Mouse (Mus musculus) embryonic fibroblast, embryonic 13.5 days (primary cell): ENCODE measurements around the gene Trappc10.

Source experiments
- CTCF ChIP-seq: IDR thresholded peaks from 2 replicates; pipeline ENCODE4 v1.5.1; 2011; ENCODE audit warnings: mild to moderate bottlenecking, control low read depth, low read length, moderate library complexity, borderline replicate concordance; ENCODE audit not compliant: insufficient read depth
- POLR2A ChIP-seq: IDR thresholded peaks from 2 replicates; pipeline ENCODE4 v1.6.1; 2011; ENCODE audit warnings: low read depth, mild to moderate bottlenecking, control low read depth, low read length, moderate library complexity

DNA sequence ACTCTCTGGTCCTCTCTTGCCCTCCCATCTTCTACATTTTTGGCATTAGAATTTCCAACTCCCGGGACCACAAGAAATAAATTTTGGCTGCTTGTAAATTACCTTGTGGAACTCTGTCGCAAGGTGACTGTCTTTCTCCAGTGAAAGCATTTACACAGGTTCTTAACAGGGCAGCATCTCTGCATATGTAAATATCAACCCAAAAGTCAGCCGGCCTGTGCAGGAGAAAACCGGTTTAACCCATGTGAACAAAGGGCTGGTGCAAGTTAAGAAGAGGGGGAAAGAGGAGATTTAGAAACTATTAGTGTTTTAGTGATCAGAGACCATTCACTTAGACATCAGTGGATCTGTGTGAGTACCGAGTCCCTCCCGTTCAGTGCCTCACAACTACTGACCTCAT lies 15.3 kb upstream of the Trappc10 start:
- TF ChIP-seq POLR2A: no peak
- TF ChIP-seq CTCF: no peak
